Mouse (Mus musculus) testis, adult 2 months (tissue): Measurements from ENCODE around the gene Adgrg3.

Source experiments
- CTCF ChIP-seq: fragments of 200-500 bp; IDR thresholded peaks from 2 replicates; pipeline ENCODE4 v1.5.1; 2012; ENCODE audit warnings: low read depth, mild to moderate bottlenecking, inconsistent platforms, low read length, moderate library complexity; ENCODE audit not compliant: control insufficient read depth, insufficient read depth, insufficient replicate concordance
- POLR2A ChIP-seq: fragments of 200-500 bp; IDR thresholded peaks from 2 replicates; pipeline ENCODE4 v1.6.1; 2012; ENCODE audit warnings: low read depth, mild to moderate bottlenecking, inconsistent platforms, low read length, moderate library complexity; ENCODE audit not compliant: control insufficient read depth

GRCm38 (mm10) chr8:95067582-95067981 is 50.1 kb downstream of the Adgrg3 start:
- TF ChIP-seq POLR2A (no peak), CTCF (0 out of 2 replicates have a peak, but pooled peaks have one; percentile 18)
